Mouse (Mus musculus): ENCODE data around the gene Cd207.

DNA sequence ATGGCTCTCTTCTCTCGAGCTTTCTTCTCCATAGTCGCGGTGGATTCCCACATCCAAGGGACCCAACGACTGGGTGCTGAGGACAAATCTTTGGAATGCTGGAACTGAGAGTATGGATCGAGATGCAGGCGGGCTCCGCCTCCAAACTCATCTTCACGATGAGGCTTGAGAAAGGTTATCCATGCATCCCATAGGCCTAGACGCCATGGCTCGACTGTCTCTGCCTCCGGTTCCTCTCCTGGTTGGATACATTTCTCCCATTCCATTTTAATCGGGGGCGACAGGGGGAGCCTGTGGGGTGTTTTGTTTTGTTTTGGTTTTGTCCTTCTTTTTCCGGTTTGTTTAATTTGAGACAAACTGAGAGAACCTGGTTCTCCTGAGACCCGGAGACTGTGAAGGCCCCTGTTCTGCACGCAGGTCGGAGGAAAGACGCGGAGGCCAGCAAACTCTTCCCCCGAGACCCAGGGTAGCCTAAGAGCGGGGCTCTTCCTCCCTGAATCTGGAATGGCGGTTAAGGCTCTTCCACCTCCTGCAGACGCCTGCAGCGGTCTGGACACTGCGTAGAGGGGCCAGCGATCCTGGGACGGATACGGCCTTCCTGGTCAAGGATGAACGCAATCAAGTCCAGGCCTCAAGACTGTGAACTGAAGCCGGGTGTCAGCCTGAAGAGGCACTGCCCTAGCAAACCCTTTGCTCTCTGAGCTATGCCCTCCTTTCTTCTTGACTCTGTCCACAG lies 38.0 kb upstream of the Cd207 start:
- TF ChIP-seq POLR2A (IDR thresholded peaks at IDR 0.05; ENCODE audit: insufficient read depth, low read depth, low read length) = no peak
- TF ChIP-seq CTCF (IDR thresholded peaks at IDR 0.05; ENCODE audit: insufficient read depth, low read depth, low read length) = no peak

All from olfactory bulb, adult 2 months (tissue).